Mouse (Mus musculus) cortical plate, adult 2 months (tissue): ENCODE measurements around the gene Cbx5.

Experiments used
- CTCF ChIP-seq: fragments of 200-500 bp; IDR thresholded peaks from 2 replicates; pipeline ENCODE4 v1.5.1; 2011; ENCODE audit warnings: mild to moderate bottlenecking, control low read depth, low read length; ENCODE audit not compliant: insufficient read depth; ENCODE audit errors: extremely low read depth
- POLR2A ChIP-seq: fragments of 200-500 bp; IDR thresholded peaks from 2 replicates; pipeline ENCODE4 v1.6.1; 2011; ENCODE audit warnings: mild to moderate bottlenecking, low read length, control low read depth; ENCODE audit not compliant: insufficient read depth; ENCODE audit errors: extremely low read depth

DNA sequence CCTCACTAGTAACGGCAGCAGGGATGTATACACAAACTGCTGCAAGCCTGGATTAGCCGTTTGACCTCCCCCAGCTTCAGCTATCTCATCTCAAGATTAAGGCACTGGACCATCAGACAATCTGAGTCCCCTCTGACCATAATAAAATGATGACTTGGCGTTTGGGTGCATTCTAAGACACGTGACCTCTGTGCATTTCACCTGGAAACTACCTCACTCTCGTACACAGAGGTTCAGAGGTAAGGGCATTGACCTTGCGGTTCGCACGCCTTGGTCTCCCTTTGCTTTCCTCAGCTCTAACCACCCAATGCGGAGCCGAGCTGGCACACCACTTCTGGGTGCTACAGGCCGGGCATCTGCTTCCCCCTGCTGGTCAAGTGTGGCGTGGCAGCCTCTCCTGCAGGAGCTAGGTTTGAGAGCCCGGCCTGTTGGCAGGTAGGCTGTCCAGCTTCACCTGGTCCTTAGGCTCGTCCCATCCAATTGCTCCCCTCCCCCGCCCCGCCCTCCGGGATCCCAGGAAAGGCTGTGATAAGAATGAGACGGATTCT lies 62.7 kb downstream of the Cbx5 start:
- TF ChIP-seq CTCF (peak; percentile 90), POLR2A (no peak)
